Mouse (Mus musculus) ES-Bruce4 (cell line): ENCODE results near the gene 1700125H20Rik. TPM values are rescaled to one million over a fixed set of nuclear protein-coding genes. Genes with fewer than 3 reads are reported as not detected.
A peak's percentile ranks its signal among the peaks of the same experiment; 100 is the strongest.
"Not testable (repeated sequence)": the region's sequence is repeated elsewhere in the genome, so short reads cannot be mapped to it uniquely, and the experiment has no call there.

Experiments
- H3K27ac ChIP-seq: 2 replicates; pipeline ENCODE4 v1.5.1; 2012; ENCODE audit warnings: low read length, inconsistent platforms; ENCODE audit not compliant: insufficient read depth
- H3K27me3 ChIP-seq: 2 replicates; pipeline ENCODE4 v1.6.1; 2012; ENCODE audit warnings: mild to moderate bottlenecking, low read length, inconsistent platforms; ENCODE audit not compliant: control insufficient read depth, poor library complexity, insufficient read depth, severe bottlenecking
- H3K36me3 ChIP-seq: 2 replicates; pipeline ENCODE4 v1.6.1; 2012; ENCODE audit warnings: inconsistent platforms, mild to moderate bottlenecking, low read length, moderate library complexity; ENCODE audit not compliant: control insufficient read depth, poor library complexity, insufficient read depth, severe bottlenecking
- H3K4me1 ChIP-seq: one replicate; pipeline ENCODE4 v1.8.1; 2011; ENCODE audit warnings: low read length; ENCODE audit not compliant: control insufficient read depth, insufficient read depth
- H3K4me3 ChIP-seq: 2 replicates; pipeline ENCODE4 v1.5.1; 2011; ENCODE audit warnings: low read depth, mild to moderate bottlenecking, low read length
- H3K9ac ChIP-seq: 2 replicates; pipeline ENCODE4 v1.6.1; 2012; ENCODE audit warnings: low read depth, mild to moderate bottlenecking, inconsistent platforms; ENCODE audit not compliant: poor library complexity, severe bottlenecking
- H3K9me3 ChIP-seq: replicated peaks from 2 replicates; pipeline ENCODE4 v1.6.1; 2012; ENCODE audit warnings: mild to moderate bottlenecking, low read length, inconsistent platforms; ENCODE audit not compliant: control insufficient read depth, poor library complexity, insufficient read depth, severe bottlenecking
- CTCF ChIP-seq: IDR thresholded peaks from one replicate; pipeline ENCODE4 v1.8.1; 2011; ENCODE audit warnings: low read depth, low read length
- EP300 ChIP-seq: IDR thresholded peaks from 2 replicates; pipeline ENCODE4 v1.6.1; 2011; ENCODE audit warnings: low read depth, low read length; ENCODE audit not compliant: insufficient read depth
- POLR2A ChIP-seq: IDR thresholded peaks from one replicate; pipeline ENCODE4 v1.8.1; 2011; ENCODE audit warnings: low read length; ENCODE audit not compliant: insufficient read depth
- polyA plus RNA-seq: library from polyadenylated mRNA; stranded (reverse); fragments of >200 nt; gene quantifications from 2 replicates; pipeline ENCODE4 v1.2.4, GENCODE M21; 2011; ENCODE audit warnings: low read depth; ENCODE audit not compliant: missing spikeins, insufficient read depth, insufficient read length

The 1700125H20Rik gene
- polyA plus RNA-seq, 1 experiment = not detected

- TF ChIP-seq EP300 (no peak), POLR2A (no peak), CTCF (no peak)
These were observed 38.7 kb upstream of the 1700125H20Rik start for GRCm38 (mm10) chr11:85131542-85131941.

GRCm38 (mm10) chr11:85138776-85139474 is 31.3 kb upstream of the 1700125H20Rik start:
- Histone ChIP-seq H3K4me1 (peaks cover 1% of the 10 kb centered on the region), H3K36me3 (0 out of 2 replicates have a peak, but pooled peaks cover 3% of the 10 kb centered on the region), H3K4me3 (peak overlapping the region; percentile 90), H3K9ac (peak overlapping the region; percentile 88), H3K27ac (no peak overlapping the region), H3K27me3 (no peaks in the 10 kb centered on the region), H3K9me3 (no peaks in the 10 kb centered on the region)
- TF ChIP-seq POLR2A = no peak
- no peak for TF ChIP-seq EP300
- no peak for TF ChIP-seq CTCF

More at GRCm38 (mm10) chr11:85131542-85131941, 38.7 kb upstream of the 1700125H20Rik start:
- no peak overlapping the region for H3K4me3 ChIP-seq
- H3K4me1 ChIP-seq = no peaks in the 10 kb centered on the region
- H3K36me3 ChIP-seq = 0 out of 2 replicates have a peak, but pooled peaks cover 3% of the 10 kb centered on the region
- no peak overlapping the region for H3K9ac ChIP-seq
- no peaks in the 10 kb centered on the region for H3K9me3 ChIP-seq
- no peak overlapping the region for H3K27ac ChIP-seq
- no peaks in the 10 kb centered on the region for H3K27me3 ChIP-seq

- no peaks in the 10 kb centered on the region for H3K9me3 ChIP-seq
- H3K4me1 ChIP-seq = peaks cover 1% of the 10 kb centered on the region
- H3K9ac ChIP-seq = peak within 1 kb of the TSS; percentile 96
- TF ChIP-seq EP300 = no peak
- no peak for TF ChIP-seq CTCF
- TF ChIP-seq POLR2A = peak; percentile 30
- 0 out of 2 replicates have a peak, but pooled peaks cover 3% of the 10 kb centered on the region for H3K36me3 ChIP-seq
- H3K27me3 ChIP-seq = no peaks in the 10 kb centered on the region
- H3K27ac ChIP-seq = peak within 1 kb of the TSS; percentile 96
- peak within 1 kb of the TSS; percentile 94 for H3K4me3 ChIP-seq
These were observed 30.3 kb upstream of the 1700125H20Rik start, which contains the start of gene Usp32 for GRCm38 (mm10) chr11:85139581-85140540. Gene Usp32 (minus strand): TSS chr11:85140161.

- H3K27me3 ChIP-seq = no peaks in the 10 kb centered on the region
- no peak overlapping the region for H3K27ac ChIP-seq
- no peak for TF ChIP-seq CTCF
- no peak for TF ChIP-seq POLR2A
- no peak for TF ChIP-seq EP300
These were observed 17.8 kb upstream of the 1700125H20Rik start for GRCm38 (mm10) chr11:85152256-85152930.

GRCm38 (mm10) chr11:85157301-85157700 is 12.9 kb upstream of the 1700125H20Rik start:
- Histone ChIP-seq H3K9me3 (no peaks in the 10 kb centered on the region), H3K4me3 (no peak overlapping the region), H3K4me1 (no peaks in the 10 kb centered on the region), H3K9ac (no peak overlapping the region), H3K27ac (no peak overlapping the region), H3K27me3 (no peaks in the 10 kb centered on the region; the same call in 1 of the 2 replicates), H3K36me3 (no peaks in the 10 kb centered on the region)
- TF ChIP-seq POLR2A (no peak), EP300 (no peak), CTCF (no peak)

More at GRCm38 (mm10) chr11:85152256-85152930, 17.8 kb upstream of the 1700125H20Rik start:
- Histone ChIP-seq H3K4me3 (no peak overlapping the region), H3K4me1 (no peaks in the 10 kb centered on the region), H3K9ac (no peak overlapping the region), H3K36me3 (no peaks in the 10 kb centered on the region), H3K9me3 (no peaks in the 10 kb centered on the region)

- not testable (repeated sequence) for H3K9ac ChIP-seq, H3K27me3 ChIP-seq, H3K27ac ChIP-seq, H3K36me3 ChIP-seq, H3K4me3 ChIP-seq, H3K4me1 ChIP-seq, H3K9me3 ChIP-seq
These were observed 7.2 kb upstream of the 1700125H20Rik start for GRCm38 (mm10) chr11:85163014-85163413.
